Mouse (Mus musculus) spleen, adult 2 months (tissue): ENCODE measurements around the gene Olfr1512.
"Not testable (repeated sequence)": the region's sequence is repeated elsewhere in the genome, so short reads cannot be mapped to it uniquely, and the experiment has no call there.

Experiments
- CTCF ChIP-seq: fragments of 200-500 bp; IDR thresholded peaks from 2 replicates; pipeline ENCODE4 v1.5.1; 2011; ENCODE audit warnings: mild to moderate bottlenecking, inconsistent platforms; ENCODE audit not compliant: insufficient read depth, insufficient read length, insufficient replicate concordance; ENCODE audit errors: extremely low read depth
- POLR2A ChIP-seq: fragments of 200-500 bp; IDR thresholded peaks from 2 replicates; pipeline ENCODE4 v1.6.1; 2011; ENCODE audit warnings: low read depth, low read length, inconsistent platforms

GRCm38 (mm10) chr14:52410142-52410919 is 31.4 kb upstream of the Olfr1512 start:
- not testable (repeated sequence) for TF ChIP-seq CTCF, POLR2A
